Mouse (Mus musculus) kidney, adult 8-10 months (tissue): Measurements from ENCODE around the gene Crnkl1.

Source experiments
- DNase-seq, 2 experiments: peaks; one replicate each; pipeline ENCODE4 v3.0.0; 2022

The Crnkl1 gene

GRCm38 (mm10) chr2:145934339-145935231, at the start of gene Crnkl1, which contains the start of gene Cfap61:
Gene Crnkl1 (minus strand): TSS chr2:145935014.
Gene Cfap61 (plus strand): TSS chr2:145934784.
- DNase-seq: peak; percentile 93 to 95

DNA sequence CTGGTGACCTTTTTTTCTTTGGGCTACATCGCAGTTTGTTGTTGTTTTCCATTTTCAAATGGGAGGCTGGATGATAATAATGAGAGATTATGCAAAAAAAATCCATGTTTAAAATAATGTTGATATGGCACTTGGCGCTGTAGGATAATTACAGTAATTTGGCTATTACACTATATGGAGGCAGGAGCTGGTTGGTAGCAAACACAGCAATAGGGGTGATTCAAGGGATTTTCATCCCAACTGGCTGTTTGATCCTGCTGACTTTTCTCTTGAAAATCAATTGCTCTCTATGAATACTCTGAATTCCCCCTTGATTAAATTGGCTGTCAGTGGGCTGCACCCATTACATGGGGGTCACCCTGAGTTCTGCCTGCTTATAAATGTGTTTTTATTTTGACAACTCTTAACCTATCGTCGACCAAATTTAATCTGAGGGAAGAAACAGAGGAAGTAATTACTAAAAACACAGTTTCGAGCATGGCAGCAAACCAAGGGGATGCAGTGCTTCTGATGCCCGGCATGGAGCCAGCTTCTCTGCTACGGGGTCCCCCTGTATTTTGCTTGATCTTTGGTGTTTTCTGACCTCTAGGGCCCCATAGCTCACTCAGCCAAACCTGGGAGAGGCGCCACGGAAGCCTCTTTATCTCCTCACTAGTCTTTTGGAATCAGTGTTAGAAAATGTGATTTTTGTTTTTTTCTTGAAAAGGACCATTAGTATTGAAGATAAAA, 47.7 kb upstream of the Crnkl1 start:
- no peak for DNase-seq

GRCm38 (mm10) chr2:145981699-145982112, 46.9 kb upstream of the Crnkl1 start:
- DNase-seq: no peak

DNA sequence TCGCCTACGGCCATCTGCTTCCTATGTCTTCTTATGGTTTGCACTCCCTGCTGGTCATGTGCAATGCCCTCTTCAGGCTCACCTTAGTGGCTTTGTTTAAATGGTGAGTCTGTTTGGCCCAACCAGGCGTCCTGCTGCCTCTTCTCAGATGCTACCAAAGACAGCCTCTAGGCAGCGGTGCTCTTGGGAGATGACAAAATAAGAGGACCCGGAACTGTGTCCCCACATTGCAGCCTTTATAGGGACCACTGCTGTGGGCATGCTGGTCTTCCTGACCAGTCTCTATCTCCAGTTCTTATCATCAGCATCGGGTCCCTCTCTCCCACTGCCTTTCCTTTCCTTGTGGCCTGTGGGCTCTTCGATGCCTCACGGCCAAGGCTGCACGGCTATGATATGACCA, 46.1 kb upstream of the Crnkl1 start:
- no peak for DNase-seq

DNA sequence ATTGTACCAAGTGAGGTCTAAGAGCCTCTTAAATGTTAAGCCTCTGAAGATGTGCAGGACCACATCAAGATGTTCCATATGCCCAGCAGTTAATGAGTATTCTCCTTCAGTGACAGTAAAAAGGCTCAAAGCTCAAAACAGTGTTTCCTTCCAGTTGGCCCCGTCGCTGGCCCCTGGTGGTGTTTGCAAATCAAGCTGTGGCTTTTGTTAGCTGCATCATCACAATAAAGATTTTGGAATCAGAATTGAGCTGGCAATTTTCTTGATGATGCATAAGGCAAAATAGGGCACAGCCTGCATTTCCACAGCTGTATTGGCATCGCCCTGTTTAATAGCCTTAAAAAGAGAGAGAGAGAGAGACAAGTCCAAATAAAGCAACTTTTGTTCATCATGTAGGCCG, 44.8 kb upstream of the Crnkl1 start:
- DNase-seq: no peak

- no peak for DNase-seq
Observed at GRCm38 (mm10) chr2:145972571-145972970, 37.8 kb upstream of the Crnkl1 start.

DNA sequence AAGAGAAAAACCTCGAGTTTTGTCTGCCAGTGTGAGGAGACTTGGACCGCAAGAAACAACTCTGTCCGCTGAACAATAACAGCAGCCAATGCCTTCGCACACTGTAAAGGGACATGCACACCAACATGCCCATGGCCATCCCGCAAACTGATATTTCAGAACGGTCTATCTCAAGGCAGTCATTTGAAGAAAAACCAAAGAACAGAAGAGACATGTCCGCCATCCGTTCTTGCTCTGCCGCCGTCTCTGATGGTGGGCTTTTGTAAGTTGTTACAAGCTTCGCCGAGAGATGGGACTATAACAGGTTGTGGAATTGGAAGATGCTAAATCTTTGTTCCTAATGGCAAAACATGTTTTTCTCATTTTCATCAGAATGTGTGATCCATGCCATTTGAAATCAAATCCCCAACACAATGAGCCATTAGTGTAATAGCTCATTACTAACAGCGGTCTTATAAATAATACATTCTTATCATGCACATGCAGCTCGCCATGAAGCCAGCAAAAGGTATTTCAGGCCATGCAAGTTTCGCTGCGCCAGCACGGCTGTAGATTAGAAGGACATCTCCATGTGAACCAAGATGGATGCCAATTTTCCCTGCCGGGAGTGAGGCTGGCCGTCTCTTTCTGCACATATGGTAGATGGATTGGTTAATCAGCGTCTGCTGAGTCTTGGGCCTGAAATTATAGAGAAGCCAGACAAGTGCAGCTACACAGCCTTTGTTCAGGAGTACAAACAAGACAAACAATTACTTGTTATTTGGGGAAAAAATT, 36.6 kb upstream of the Crnkl1 start:
- no peak for DNase-seq

DNA sequence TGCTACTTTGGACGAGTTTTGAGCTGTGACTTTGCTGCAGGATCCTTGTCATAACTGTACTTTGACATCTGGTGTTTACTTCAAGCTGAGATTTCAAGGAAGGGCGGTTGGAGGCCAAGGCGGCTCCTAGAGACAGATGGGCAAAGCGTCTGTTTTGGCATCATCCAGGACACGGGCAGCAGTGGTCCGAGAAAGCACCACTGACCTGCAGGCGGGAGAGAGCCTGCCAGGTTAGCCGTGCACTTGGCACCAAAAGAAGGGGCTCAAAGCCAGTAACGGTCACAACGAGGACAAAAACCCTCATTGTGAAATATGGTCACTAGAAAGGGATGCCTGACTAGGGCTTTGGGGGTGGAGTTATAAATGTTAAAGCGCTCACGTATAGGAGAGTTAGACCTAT, 35.9 kb upstream of the Crnkl1 start:
- DNase-seq: no peak

- DNase-seq: no peak
Observed at GRCm38 (mm10) chr2:145961861-145962260, 27.0 kb upstream of the Crnkl1 start.

DNA sequence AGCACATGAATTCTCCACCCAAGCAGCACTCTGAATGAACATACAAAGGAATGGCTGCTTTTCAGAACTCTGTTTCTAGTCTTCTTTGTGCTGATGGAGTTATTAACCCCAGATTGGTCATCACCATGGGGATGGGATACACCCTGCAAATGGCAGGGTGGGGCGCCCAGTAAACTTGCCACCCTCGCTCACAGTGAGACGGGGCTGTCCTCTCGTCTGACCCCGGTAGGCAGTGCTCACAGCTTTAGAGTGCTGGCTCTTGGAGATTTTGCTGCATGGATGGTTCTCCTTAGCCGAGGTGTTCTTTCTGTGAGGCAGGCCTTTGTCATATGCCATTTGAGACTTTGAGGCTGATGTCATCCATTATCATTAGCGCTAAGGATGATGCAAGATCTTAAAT, 23.7 kb upstream of the Crnkl1 start:
- no peak for DNase-seq

- no peak for DNase-seq
Observed at GRCm38 (mm10) chr2:145958097-145958496, 23.3 kb upstream of the Crnkl1 start.

GRCm38 (mm10) chr2:145957450-145957849, 22.6 kb upstream of the Crnkl1 start:
- DNase-seq: no peak

GRCm38 (mm10) chr2:145956318-145956717, 21.5 kb upstream of the Crnkl1 start:
- DNase-seq: no peak

DNA sequence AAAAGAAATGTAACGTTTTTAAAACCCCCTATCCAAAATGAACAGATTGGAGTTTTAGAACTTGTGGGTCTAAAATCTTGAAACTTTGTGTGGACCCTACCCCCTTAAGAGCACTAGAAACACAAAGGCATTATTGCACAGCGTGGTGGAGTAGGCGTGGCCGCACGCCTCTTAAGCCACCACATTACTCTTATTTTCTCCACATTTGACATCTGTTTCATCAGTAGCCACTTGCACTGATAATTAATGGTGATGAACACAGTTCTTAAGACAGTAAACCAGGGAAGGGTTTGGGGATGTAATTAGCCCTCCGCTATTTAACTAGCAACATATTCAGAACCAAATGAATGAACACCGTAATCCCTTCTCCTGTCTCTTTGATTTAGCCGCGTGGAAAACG, 21.0 kb upstream of the Crnkl1 start:
- DNase-seq: no peak

DNA sequence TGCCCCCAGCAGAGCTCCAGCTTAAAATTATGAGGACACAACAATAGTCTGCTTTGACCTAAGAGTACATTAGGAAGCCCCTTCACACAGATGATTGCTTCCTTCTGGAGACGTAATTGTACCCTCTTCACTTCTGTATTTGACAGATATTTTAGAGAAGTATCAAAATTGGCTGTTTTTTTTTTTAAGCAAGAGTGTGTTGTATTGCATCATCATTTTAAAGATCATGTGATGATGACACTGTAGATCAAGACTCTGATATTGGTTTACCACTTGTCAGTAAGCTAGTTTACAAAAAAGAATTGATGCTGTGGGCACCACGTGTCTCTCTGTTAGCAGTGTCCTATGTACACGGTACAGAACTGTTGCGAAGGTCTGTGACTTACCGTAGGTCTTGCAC, 17.9 kb upstream of the Crnkl1 start:
- DNase-seq: no peak

DNA sequence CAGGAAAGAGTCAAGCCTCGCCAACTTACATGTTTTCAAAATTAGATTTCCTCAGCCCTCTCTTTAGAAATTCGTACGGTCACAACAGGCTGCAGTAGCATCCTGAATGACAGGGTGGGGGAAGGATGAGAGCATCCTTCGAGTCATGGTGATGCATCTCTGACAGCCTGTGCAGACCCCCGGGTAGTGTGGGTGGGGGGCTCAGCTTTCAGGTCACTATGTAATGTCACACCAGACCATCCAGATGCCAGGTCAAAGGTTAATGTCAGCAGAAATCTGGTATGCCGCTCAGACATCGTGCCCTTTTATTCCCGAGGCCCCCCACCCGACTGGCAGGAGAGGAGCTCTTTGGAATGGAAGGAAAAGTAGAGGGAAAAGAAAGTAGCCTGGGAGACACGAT, 15.4 kb upstream of the Crnkl1 start:
- DNase-seq: no peak

GRCm38 (mm10) chr2:145949475-145950068, 14.8 kb upstream of the Crnkl1 start:
- no peak for DNase-seq

DNA sequence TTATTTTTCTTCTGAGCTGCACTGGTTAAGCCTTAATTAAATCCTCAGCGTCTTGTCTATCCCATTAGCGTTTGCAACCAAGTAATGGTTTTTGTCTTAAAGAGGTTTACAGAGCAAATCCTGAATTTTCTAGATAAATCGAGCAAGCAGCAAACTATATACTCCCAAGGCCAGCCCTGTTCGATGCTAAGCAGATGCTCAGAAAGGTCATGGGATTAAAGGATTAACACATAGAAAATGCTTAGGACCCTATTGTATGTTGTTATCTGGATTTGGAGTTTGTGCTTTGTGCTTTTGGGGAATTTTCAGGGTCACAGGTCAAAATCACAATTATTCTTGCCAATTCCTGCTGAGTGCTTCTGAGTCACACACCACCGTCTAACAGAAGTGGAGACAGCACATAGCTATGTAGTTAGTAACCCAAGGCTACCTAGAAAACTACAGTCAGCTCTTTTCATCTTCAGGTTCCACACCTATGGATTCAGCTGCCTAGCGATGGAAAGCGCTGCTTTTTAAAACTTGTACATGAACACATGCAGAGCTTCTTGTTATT, 13.7 kb upstream of the Crnkl1 start:
- DNase-seq: no peak

DNA sequence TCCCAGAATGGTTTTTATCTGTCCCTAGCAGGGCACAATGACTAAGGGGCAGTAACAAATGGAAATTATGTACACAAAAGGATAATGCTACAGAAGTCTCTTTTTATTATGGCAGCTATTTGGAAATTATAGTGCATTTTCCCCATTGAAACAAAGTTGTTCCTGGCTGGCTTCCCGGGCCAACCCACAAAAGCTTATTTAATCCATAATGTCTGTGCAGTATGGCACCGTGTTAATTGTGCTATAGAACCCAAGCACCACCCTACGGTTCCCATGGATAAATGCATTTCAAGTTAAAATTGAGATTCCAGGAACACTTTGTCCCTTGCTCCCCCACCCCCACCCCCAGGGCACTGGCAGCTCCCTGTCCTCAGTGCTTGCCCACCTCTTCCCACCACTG, 9.5 kb upstream of the Crnkl1 start:
- DNase-seq: no peak

DNA sequence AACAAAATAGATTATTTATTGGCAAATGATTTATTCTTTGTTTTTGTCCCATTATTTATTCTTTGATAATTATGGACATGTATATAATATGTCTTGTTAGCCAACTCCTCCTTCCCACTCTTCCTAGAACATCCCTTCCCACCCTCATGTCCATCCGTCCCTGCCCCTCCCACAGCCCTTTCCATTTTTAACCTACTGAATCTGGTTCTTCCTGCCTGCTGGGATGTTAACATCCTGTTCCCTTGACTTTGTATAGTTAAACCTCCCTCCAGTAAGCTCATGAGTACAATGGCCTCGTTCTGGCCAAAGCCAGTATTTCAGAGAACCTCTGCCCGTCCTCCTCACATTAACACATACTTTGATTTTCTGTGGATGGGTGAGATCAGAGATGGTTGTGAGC, 6.6 kb upstream of the Crnkl1 start:
- DNase-seq: no peak

GRCm38 (mm10) chr2:145936975-145937374, 2.2 kb upstream of the Crnkl1 start:
- DNase-seq: no peak

DNA sequence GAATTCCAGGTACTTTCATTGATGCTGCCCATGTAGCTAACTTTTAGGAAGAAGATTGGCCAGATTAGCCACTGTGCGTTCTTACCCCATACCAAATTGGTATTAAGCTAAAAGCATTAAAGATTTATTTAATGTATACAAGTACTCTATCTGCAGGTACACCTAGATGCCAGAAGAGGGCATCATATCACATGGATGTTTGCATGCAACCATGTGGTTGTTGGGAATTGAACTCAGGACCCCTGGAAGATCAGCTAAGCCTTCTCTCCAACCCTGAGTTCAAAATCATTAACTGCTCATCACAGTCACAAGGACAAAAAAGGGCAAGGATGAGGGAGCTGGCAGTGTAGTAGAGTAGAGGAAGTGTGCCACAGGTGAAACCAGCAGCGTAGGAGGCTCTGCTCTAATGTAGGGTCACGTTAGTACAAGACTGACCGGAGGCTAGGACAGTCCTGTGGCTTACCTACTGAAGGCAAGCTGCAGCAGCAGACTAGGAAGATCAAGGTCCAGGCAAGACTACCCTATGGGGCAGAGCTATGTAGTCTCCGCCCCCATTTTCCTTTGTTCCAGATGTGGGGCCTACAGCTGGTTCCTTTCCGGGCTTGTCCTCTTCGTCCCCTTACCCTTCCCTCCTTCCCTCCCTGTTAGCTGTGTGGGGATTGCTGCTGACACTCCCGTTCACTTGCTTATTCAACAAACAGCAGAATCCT, 13.7 kb downstream of the Crnkl1 start:
- no peak for DNase-seq
